Mouse (Mus musculus) kidney, adult 2 months (tissue): Measurements from ENCODE around the gene Kdm4b. TPM values are rescaled to one million over a fixed set of nuclear protein-coding genes. Genes with fewer than 3 reads are reported as not detected.

Experiments used
- DNase-seq: peaks from one replicate; pipeline ENCODE4 v3.0.0; 2021
- H3K27ac ChIP-seq: fragments of 200-500 bp; 2 replicates; pipeline ENCODE4 v1.5.1; 2012; ENCODE audit warnings: low read depth, low read length, control low read depth, inconsistent platforms; ENCODE audit not compliant: insufficient read depth
- H3K27me3 ChIP-seq: fragments of 200-500 bp; replicated peaks from 2 replicates; pipeline ENCODE4 v1.6.1; 2012; ENCODE audit warnings: mild to moderate bottlenecking, moderate library complexity, low read length, inconsistent platforms; ENCODE audit not compliant: control insufficient read depth, insufficient read depth
- H3K36me3 ChIP-seq: fragments of 200-500 bp; 2 replicates; pipeline ENCODE4 v1.6.1; 2012; ENCODE audit warnings: mild to moderate bottlenecking, moderate library complexity, low read length, inconsistent platforms; ENCODE audit not compliant: control insufficient read depth, insufficient read depth
- H3K4me1 ChIP-seq: fragments of 200-500 bp; 2 replicates; pipeline ENCODE4 v1.6.1; 2011; ENCODE audit warnings: low read length; ENCODE audit not compliant: control insufficient read depth, insufficient read depth
- H3K4me3 ChIP-seq: fragments of 200-500 bp; 2 replicates; pipeline ENCODE4 v1.5.1; 2011; ENCODE audit warnings: mild to moderate bottlenecking, low read depth, low read length, control low read depth; ENCODE audit not compliant: insufficient read depth
- CTCF ChIP-seq: fragments of 200-500 bp; conservative IDR thresholded peaks from 2 replicates; pipeline ENCODE4 v1.5.1; 2011; ENCODE audit warnings: low read depth, mild to moderate bottlenecking, control low read depth, low read length, moderate library complexity, mixed read lengths; ENCODE audit not compliant: insufficient read depth, insufficient read length
- POLR2A ChIP-seq: fragments of 200-500 bp; IDR thresholded peaks from one replicate; pipeline ENCODE4 v1.6.1; 2011; ENCODE audit warnings: low read depth, low read length, control low read depth
- WGBS: fragments of 180-500 bp; shearing (Covaris S2); methylation state at CpG from one replicate; pipeline ENCODE4 v1.1.7; 2018; 5-methylcytosine and 5-hydroxymethylcytosine counted together
- polyA plus RNA-seq: library from polyadenylated mRNA; depleted of rRNA; stranded (reverse); fragments of >200 nt; gene quantifications from 2 replicates; pipeline ENCODE4 v1.2.3, GENCODE M21; 2012

Kdm4b gene
- polyA plus RNA-seq, 1 experiment, result 21.6 TPM

DNA sequence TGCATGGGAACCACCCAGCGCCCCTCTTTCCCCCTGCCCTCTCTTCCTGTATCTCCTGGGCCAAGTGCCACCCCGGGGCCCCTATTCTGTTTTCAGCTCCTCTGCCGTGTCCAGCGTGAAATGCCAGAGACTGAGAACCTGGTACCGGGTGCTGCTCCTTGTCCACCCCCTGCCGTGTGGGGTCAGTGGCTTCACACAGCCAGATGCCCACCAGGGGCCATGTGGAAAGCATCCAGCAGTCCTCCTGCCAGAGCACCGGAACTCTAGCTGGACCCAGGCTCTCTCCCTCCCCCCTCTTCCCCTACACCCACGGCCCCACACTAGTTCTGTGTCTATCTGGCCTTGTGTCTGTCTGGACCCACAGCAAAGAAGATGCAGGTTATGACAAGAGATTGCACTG lies 81.5 kb downstream of the Kdm4b start:
- TF ChIP-seq CTCF (no peak), POLR2A (no peak)
- Histone ChIP-seq H3K27me3 (no peaks in the 10 kb centered on the region), H3K27ac (no peak overlapping the region), H3K4me1 (no peaks in the 10 kb centered on the region), H3K4me3 (no peak overlapping the region), H3K36me3 (no peaks in the 10 kb centered on the region)
- WGBS, result 29% methylated on average over 8 of the region's 8 CpGs
- DNase-seq, result no peak

- no peaks in the 10 kb centered on the region for H3K4me1 ChIP-seq
- no peaks in the 10 kb centered on the region for H3K27me3 ChIP-seq
- 41% methylated on average over 13 of the region's 13 CpGs for WGBS
- no peak overlapping the region for H3K27ac ChIP-seq
- no peaks in the 10 kb centered on the region for H3K36me3 ChIP-seq
- no peak for TF ChIP-seq CTCF
- no peak for TF ChIP-seq POLR2A
- H3K4me3 ChIP-seq, result no peak overlapping the region
- DNase-seq, result no peak
Measured at GRCm38 (mm10) chr17:56408965-56409625, 83.2 kb downstream of the Kdm4b start.

- H3K27ac ChIP-seq, result no peak overlapping the region
- no peaks in the 10 kb centered on the region for H3K36me3 ChIP-seq
- DNase-seq, result peak; percentile 15
- 46% methylated on average over 8 of the region's 8 CpGs for WGBS
- no peaks in the 10 kb centered on the region for H3K27me3 ChIP-seq
- no peak for TF ChIP-seq POLR2A
- TF ChIP-seq CTCF, result no peak
- H3K4me1 ChIP-seq, result no peaks in the 10 kb centered on the region
- H3K4me3 ChIP-seq, result no peak overlapping the region
Measured at GRCm38 (mm10) chr17:56409759-56410158, 83.9 kb downstream of the Kdm4b start.

DNA sequence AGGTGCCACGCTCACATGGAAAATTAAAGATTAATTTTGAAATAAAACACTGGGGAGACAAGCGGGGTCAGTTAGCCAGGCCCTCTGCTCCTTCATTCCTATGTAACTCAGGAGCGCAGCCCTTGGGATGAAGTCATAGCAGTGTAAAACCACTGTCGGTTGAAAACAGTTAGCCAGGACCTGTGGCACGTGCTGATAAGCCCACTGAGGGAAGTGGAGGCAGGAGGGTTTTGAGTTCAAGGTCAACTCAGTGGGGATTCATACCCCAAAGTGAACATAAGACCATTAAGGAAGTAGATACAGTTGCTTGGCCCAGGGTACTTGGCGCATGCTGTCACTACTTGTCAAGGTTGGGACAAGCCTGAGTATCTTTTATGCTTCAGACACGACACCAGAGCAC lies 85.6 kb downstream of the Kdm4b start:
- DNase-seq, result no peak
- H3K27me3 ChIP-seq, result no peaks in the 10 kb centered on the region
- no peak overlapping the region for H3K4me3 ChIP-seq
- 94% methylated on average over 7 of the region's 7 CpGs for WGBS
- H3K27ac ChIP-seq, result no peak overlapping the region
- TF ChIP-seq CTCF (no peak), POLR2A (no peak)
- H3K4me1 ChIP-seq, result no peaks in the 10 kb centered on the region
- no peaks in the 10 kb centered on the region for H3K36me3 ChIP-seq

GRCm38 (mm10) chr17:56413113-56413512 lies 87.3 kb downstream of the Kdm4b start:
- Histone ChIP-seq H3K27me3 (no peaks in the 10 kb centered on the region), H3K27ac (no peak overlapping the region), H3K36me3 (no peaks in the 10 kb centered on the region), H3K4me1 (no peaks in the 10 kb centered on the region), H3K4me3 (no peak overlapping the region)
- DNase-seq, result no peak
- 77% methylated on average over 13 of the region's 13 CpGs for WGBS
- no peak for TF ChIP-seq POLR2A
- no peak for TF ChIP-seq CTCF

DNA sequence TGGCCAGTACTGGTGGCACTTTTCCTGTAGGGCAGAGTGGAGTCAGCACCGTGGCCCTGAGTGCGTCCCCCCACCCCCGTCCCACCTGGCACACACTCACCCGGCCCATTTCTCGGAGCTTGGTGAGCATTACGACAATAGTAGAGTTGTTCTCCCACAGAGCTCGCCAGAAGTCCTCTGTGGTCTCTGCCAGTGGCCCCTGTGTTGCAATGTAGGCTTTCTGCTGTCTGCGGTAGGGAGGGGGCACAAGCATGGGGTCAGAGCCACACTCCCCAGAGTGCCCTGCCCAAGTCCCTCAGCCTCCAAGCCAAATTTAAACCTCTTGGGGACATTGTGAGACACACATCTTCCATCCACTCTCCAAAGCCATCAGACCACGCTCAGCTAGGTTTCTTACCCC lies 88.9 kb downstream of the Kdm4b start:
- no peaks in the 10 kb centered on the region for H3K36me3 ChIP-seq
- 94% methylated on average over 9 of the region's 9 CpGs for WGBS
- TF ChIP-seq POLR2A (no peak), CTCF (no peak)

GRCm38 (mm10) chr17:56418304-56418703 lies 92.4 kb downstream of the Kdm4b start:
- WGBS, result 73% methylated on average over 12 of the region's 12 CpGs
- TF ChIP-seq CTCF (no peak), POLR2A (no peak)
- Histone ChIP-seq H3K36me3 (no peaks in the 10 kb centered on the region), H3K4me3 (no peak overlapping the region), H3K27me3 (no peaks in the 10 kb centered on the region), H3K4me1 (no peaks in the 10 kb centered on the region), H3K27ac (no peak overlapping the region)
- no peak for DNase-seq

More for the DNA sequence above, 88.9 kb downstream of the Kdm4b start:
- DNase-seq, result no peak
- Histone ChIP-seq H3K4me1 (no peaks in the 10 kb centered on the region), H3K27ac (no peak overlapping the region), H3K27me3 (no peaks in the 10 kb centered on the region), H3K4me3 (no peak overlapping the region)

DNA sequence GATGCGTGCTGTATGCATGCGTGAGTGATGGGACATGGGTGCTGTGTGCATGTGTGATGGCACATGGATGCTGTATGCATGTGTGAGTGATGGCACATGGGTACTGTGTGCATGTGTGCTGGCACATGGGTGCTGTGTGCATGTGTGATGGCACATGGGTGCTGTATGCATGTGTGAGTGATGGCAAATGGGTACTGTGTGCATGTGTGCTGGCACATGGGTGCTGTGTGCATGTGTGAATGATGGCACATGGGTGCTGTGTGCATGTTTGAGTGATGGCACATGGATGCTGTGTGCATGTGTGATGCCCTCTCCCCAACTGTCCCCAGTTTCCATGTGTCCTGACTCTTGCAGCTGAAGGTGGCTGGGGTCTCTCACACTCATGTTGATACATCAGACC lies 94.2 kb downstream of the Kdm4b start:
- no peaks in the 10 kb centered on the region for H3K4me1 ChIP-seq
- no peak for DNase-seq
- H3K27ac ChIP-seq, result no peak overlapping the region
- H3K4me3 ChIP-seq, result no peak overlapping the region
- H3K27me3 ChIP-seq, result no peaks in the 10 kb centered on the region
- TF ChIP-seq CTCF, result no peak
- TF ChIP-seq POLR2A, result no peak
- WGBS, result 99% methylated on average over 2 of the region's 2 CpGs
- no peaks in the 10 kb centered on the region for H3K36me3 ChIP-seq
